Mouse (Mus musculus): ENCODE measurements around the gene Robo1. TPM values are rescaled to one million over a fixed set of nuclear protein-coding genes. Genes with fewer than 3 reads are reported as not detected.
A peak's percentile ranks its signal among the peaks of the same experiment; 100 is the strongest.

Robo1 gene
- 59.8 and 63.4 TPM in 2 replicates for polyA plus RNA-seq (2016; fragmentation: Nextera tagmentation; extraction: Ambion mirVana)

GRCm38 (mm10) chr16:72307537-72308330 lies at the start of gene Robo1:
TSS of gene Robo1 (plus strand) at chr16:72308306.
- no peaks in the 10 kb centered on the region for H3K4me1 ChIP-seq
- no peak within 1 kb of the TSS for H3K4me2 ChIP-seq
- no peak within 1 kb of the TSS for H3K4me3 ChIP-seq (replicated peaks)
- no peaks in the 10 kb centered on the region for H3K9me3 ChIP-seq
- ATAC-seq (ENCODE audit: low FRiP score) = no peak
- no peak within 1 kb of the TSS for H3K27ac ChIP-seq
- WGBS = 84% methylated on average over 8 of the region's 8 CpGs
- no peak within 1 kb of the TSS for H3K9ac ChIP-seq
- no peaks in the 10 kb centered on the region for H3K36me3 ChIP-seq (replicated peaks)
- H3K27me3 ChIP-seq = no peaks in the 10 kb centered on the region

GRCm38 (mm10) chr16:72267839-72268238 lies 40.3 kb upstream of the Robo1 start:
- H3K36me3 ChIP-seq (replicated peaks) = no peaks in the 10 kb centered on the region
- ATAC-seq (ENCODE audit: low FRiP score) = no peak
- no peaks in the 10 kb centered on the region for H3K9me3 ChIP-seq
- H3K4me3 ChIP-seq (replicated peaks) = no peak overlapping the region
- H3K9ac ChIP-seq = no peak overlapping the region
- H3K4me2 ChIP-seq = no peak overlapping the region
- H3K27me3 ChIP-seq = no peaks in the 10 kb centered on the region
- WGBS = 88% methylated on average over 10 of the region's 10 CpGs
- H3K27ac ChIP-seq = no peak overlapping the region
- H3K4me1 ChIP-seq = no peaks in the 10 kb centered on the region

- WGBS = 91% methylated on average over 3 of the region's 3 CpGs
- Histone ChIP-seq H3K27me3 (no peaks in the 10 kb centered on the region), H3K4me2 (no peak overlapping the region), H3K27ac (no peak overlapping the region), H3K9me3 (no peaks in the 10 kb centered on the region), H3K9ac (no peak overlapping the region), H3K36me3 (replicated peaks) (no peaks in the 10 kb centered on the region), H3K4me3 (replicated peaks) (no peak overlapping the region), H3K4me1 (no peaks in the 10 kb centered on the region)
- ATAC-seq (ENCODE audit: low FRiP score) = no peak
These were observed 31.6 kb upstream of the Robo1 start for GRCm38 (mm10) chr16:72276390-72277074.

- H3K4me1 ChIP-seq = no peaks in the 10 kb centered on the region
- no peak overlapping the region for H3K4me3 ChIP-seq (replicated peaks)
- 76% methylated on average over 6 of the region's 6 CpGs for WGBS
- ATAC-seq (ENCODE audit: low FRiP score) = no peak
- H3K27ac ChIP-seq = no peak overlapping the region
- H3K27me3 ChIP-seq = no peaks in the 10 kb centered on the region
- no peaks in the 10 kb centered on the region for H3K9me3 ChIP-seq
- H3K9ac ChIP-seq = no peak overlapping the region
- H3K36me3 ChIP-seq (replicated peaks) = no peaks in the 10 kb centered on the region
- H3K4me2 ChIP-seq = no peak overlapping the region
These were observed 194 bp downstream of the Robo1 start for GRCm38 (mm10) chr16:72308331-72308668.

- ATAC-seq (ENCODE audit: low FRiP score) = no peak
- Histone ChIP-seq H3K27ac (no peak overlapping the region), H3K4me1 (no peaks in the 10 kb centered on the region), H3K9ac (no peak overlapping the region), H3K4me2 (no peak overlapping the region), H3K27me3 (no peaks in the 10 kb centered on the region), H3K9me3 (no peaks in the 10 kb centered on the region), H3K4me3 (replicated peaks) (no peak overlapping the region), H3K36me3 (replicated peaks) (no peaks in the 10 kb centered on the region)
- WGBS = 86% methylated on average over 8 of the region's 8 CpGs
These were observed 19.2 kb downstream of the Robo1 start for GRCm38 (mm10) chr16:72327321-72327720.

GRCm38 (mm10) chr16:72328579-72328978 lies 20.5 kb downstream of the Robo1 start:
- no peaks in the 10 kb centered on the region for H3K4me1 ChIP-seq
- no peaks in the 10 kb centered on the region for H3K27me3 ChIP-seq
- ATAC-seq (ENCODE audit: low FRiP score) = no peak
- no peak overlapping the region for H3K9ac ChIP-seq
- no peaks in the 10 kb centered on the region for H3K9me3 ChIP-seq
- no peak overlapping the region for H3K27ac ChIP-seq
- H3K36me3 ChIP-seq (replicated peaks) = no peaks in the 10 kb centered on the region
- no peak overlapping the region for H3K4me3 ChIP-seq (replicated peaks)
- WGBS = 56% methylated on average over 3 of the region's 3 CpGs
- no peak overlapping the region for H3K4me2 ChIP-seq

- WGBS = 79% methylated on average over 1 of the region's 1 CpGs
- Histone ChIP-seq H3K9ac (no peak overlapping the region), H3K27me3 (no peaks in the 10 kb centered on the region), H3K4me2 (no peak overlapping the region), H3K4me1 (no peaks in the 10 kb centered on the region), H3K4me3 (replicated peaks) (no peak overlapping the region), H3K27ac (no peak overlapping the region), H3K9me3 (no peaks in the 10 kb centered on the region), H3K36me3 (replicated peaks) (no peaks in the 10 kb centered on the region)
- no peak for ATAC-seq (ENCODE audit: low FRiP score)
These were observed 29.7 kb downstream of the Robo1 start for GRCm38 (mm10) chr16:72337757-72338156.

GRCm38 (mm10) chr16:72350422-72350821 lies 42.3 kb downstream of the Robo1 start:
- Histone ChIP-seq H3K4me3 (replicated peaks) (no peak overlapping the region), H3K4me1 (no peaks in the 10 kb centered on the region; the same call in 1 of the 2 replicates), H3K27me3 (no peaks in the 10 kb centered on the region), H3K27ac (no peak overlapping the region), H3K9ac (no peak overlapping the region), H3K36me3 (replicated peaks) (no peaks in the 10 kb centered on the region), H3K4me2 (no peak overlapping the region), H3K9me3 (no peaks in the 10 kb centered on the region)
- WGBS = 70% methylated on average over 5 of the region's 5 CpGs
- no peak for ATAC-seq (ENCODE audit: low FRiP score)

- ATAC-seq (ENCODE audit: low FRiP score) = peak; percentile 61; the same call in 1 of the 2 replicates
- H3K27me3 ChIP-seq = no peaks in the 10 kb centered on the region
- H3K27ac ChIP-seq = no peak overlapping the region
- no peaks in the 10 kb centered on the region for H3K4me1 ChIP-seq
- no peak overlapping the region for H3K4me2 ChIP-seq
- no peaks in the 10 kb centered on the region for H3K9me3 ChIP-seq
- no peaks in the 10 kb centered on the region for H3K36me3 ChIP-seq (replicated peaks)
- no peak overlapping the region for H3K9ac ChIP-seq
- WGBS = 84% methylated on average over 2 of the region's 2 CpGs
- H3K4me3 ChIP-seq (replicated peaks) = no peak overlapping the region
These were observed 48.6 kb downstream of the Robo1 start for GRCm38 (mm10) chr16:72356515-72357357.

GRCm38 (mm10) chr16:72376896-72377295 lies 68.8 kb downstream of the Robo1 start:
- Histone ChIP-seq H3K4me2 (no peak overlapping the region), H3K4me3 (replicated peaks) (no peak overlapping the region), H3K9me3 (no peaks in the 10 kb centered on the region), H3K36me3 (replicated peaks) (no peaks in the 10 kb centered on the region), H3K27ac (no peak overlapping the region), H3K27me3 (no peaks in the 10 kb centered on the region), H3K4me1 (no peaks in the 10 kb centered on the region), H3K9ac (no peak overlapping the region)
- 86% methylated on average over 5 of the region's 5 CpGs for WGBS
- ATAC-seq (ENCODE audit: low FRiP score) = no peak

GRCm38 (mm10) chr16:72381819-72382218 lies 73.7 kb downstream of the Robo1 start:
- no peaks in the 10 kb centered on the region for H3K9me3 ChIP-seq
- no peak for ATAC-seq (ENCODE audit: low FRiP score)
- no peak overlapping the region for H3K4me3 ChIP-seq (replicated peaks)
- WGBS = 89% methylated on average over 6 of the region's 6 CpGs
- no peak overlapping the region for H3K9ac ChIP-seq
- no peaks in the 10 kb centered on the region for H3K36me3 ChIP-seq (replicated peaks)
- no peak overlapping the region for H3K27ac ChIP-seq
- no peaks in the 10 kb centered on the region for H3K27me3 ChIP-seq
- no peaks in the 10 kb centered on the region for H3K4me1 ChIP-seq
- H3K4me2 ChIP-seq = no peak overlapping the region

- Histone ChIP-seq H3K27ac (no peak overlapping the region), H3K9ac (no peak overlapping the region), H3K4me1 (no peaks in the 10 kb centered on the region), H3K4me2 (no peak overlapping the region), H3K27me3 (no peaks in the 10 kb centered on the region), H3K4me3 (replicated peaks) (no peak overlapping the region), H3K36me3 (replicated peaks) (no peaks in the 10 kb centered on the region), H3K9me3 (no peaks in the 10 kb centered on the region)
- no peak for ATAC-seq (ENCODE audit: low FRiP score)
- WGBS = 88% methylated on average over 1 of the region's 1 CpGs
These were observed 75.5 kb downstream of the Robo1 start for GRCm38 (mm10) chr16:72383566-72383965.
